Mouse (Mus musculus) stomach, embryonic 15.5 days (tissue): ENCODE results near the gene Pdzd9. TPM values are rescaled to one million over a fixed set of nuclear protein-coding genes. Genes with fewer than 3 reads are reported as not detected.

ENCODE experiments used
- ATAC-seq: fragments of 200-750 bp; cut with Nextera tagmentation; 2 replicates; pipeline ENCODE4 v1.8.0; 2017; ENCODE audit warnings: low read depth, moderate number of reproducible peaks, moderate TSS enrichment; ENCODE audit not compliant: insufficient read depth, low FRiP score
- H3K27ac ChIP-seq: fragments of 300-500 bp; sonication (generic); 2 replicates; pipeline ENCODE4 v1.5.1; 2015; ENCODE audit warnings: mild to moderate bottlenecking, inconsistent platforms
- H3K27me3 ChIP-seq: fragments of 300-500 bp; sonication (generic); replicated peaks from 2 replicates; pipeline ENCODE4 v1.6.1; 2015; ENCODE audit warnings: inconsistent platforms
- H3K36me3 ChIP-seq: fragments of 300-500 bp; sonication (generic); 2 replicates; pipeline ENCODE4 v1.6.1; 2015; ENCODE audit warnings: inconsistent platforms
- H3K4me1 ChIP-seq: fragments of 300-500 bp; sonication (generic); 2 replicates; pipeline ENCODE4 v1.6.1; 2015; ENCODE audit warnings: inconsistent platforms
- H3K4me2 ChIP-seq: fragments of 300-500 bp; sonication (generic); 2 replicates; pipeline ENCODE4 v1.6.1; 2015; ENCODE audit warnings: mild to moderate bottlenecking, inconsistent platforms
- H3K4me3 ChIP-seq: fragments of 300-500 bp; sonication (generic); replicated peaks from 2 replicates; pipeline ENCODE4 v1.5.1; 2015; ENCODE audit warnings: inconsistent platforms
- H3K9ac ChIP-seq: fragments of 300-500 bp; sonication (generic); 2 replicates; pipeline ENCODE4 v1.6.1; 2015; ENCODE audit warnings: inconsistent platforms
- H3K9me3 ChIP-seq: fragments of 300-500 bp; sonication (generic); 2 replicates; pipeline ENCODE4 v1.6.1; 2016; ENCODE audit warnings: inconsistent platforms
- WGBS: fragments of 180-500 bp; shearing (Covaris S2); methylation state at CpG from one replicate; pipeline ENCODE4 v1.1.7; 2015; 5-methylcytosine and 5-hydroxymethylcytosine counted together
- polyA plus RNA-seq: library from polyadenylated mRNA; unstranded; fragments of >200 nt; fragmentation: Nextera tagmentation; extraction: Ambion mirVana; gene quantifications from 2 replicates; pipeline ENCODE4 v1.2.1, GENCODE M21; 2015

The Pdzd9 gene
- polyA plus RNA-seq, 1 experiment from 2014 or later, result 0.28 TPM

DNA sequence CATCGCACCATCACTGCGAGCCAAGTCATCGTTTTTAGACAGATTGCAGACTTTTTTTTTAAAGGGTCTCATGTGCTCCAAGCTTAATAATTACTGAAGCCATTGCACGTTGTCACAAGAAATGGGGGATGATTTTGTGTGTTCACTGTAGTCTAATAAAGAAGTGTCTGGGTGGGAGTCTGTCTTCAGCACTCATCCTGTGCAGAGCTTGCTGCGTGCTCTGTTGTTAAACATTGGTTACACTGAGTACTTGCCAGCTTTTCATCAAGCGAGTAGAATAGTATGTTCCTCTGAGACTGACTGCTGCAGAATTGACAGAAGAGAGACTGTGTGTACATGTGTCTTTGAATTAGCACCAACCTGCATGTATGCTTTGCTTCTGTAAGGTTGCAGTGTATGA is 15.1 kb upstream of the Pdzd9 start:
- Histone ChIP-seq H3K27me3 (no peaks in the 10 kb centered on the region), H3K4me1 (peaks cover 8% of the 10 kb centered on the region), H3K27ac (no peak overlapping the region), H3K36me3 (no peaks in the 10 kb centered on the region), H3K4me3 (no peak overlapping the region), H3K9me3 (no peaks in the 10 kb centered on the region), H3K9ac (no peak overlapping the region), H3K4me2 (0 out of 2 replicates have a peak overlapping the region, but pooled peaks have one; percentile 3)
- WGBS, result 63% methylated on average over 6 of the region's 6 CpGs
- ATAC-seq, result no peak

DNA sequence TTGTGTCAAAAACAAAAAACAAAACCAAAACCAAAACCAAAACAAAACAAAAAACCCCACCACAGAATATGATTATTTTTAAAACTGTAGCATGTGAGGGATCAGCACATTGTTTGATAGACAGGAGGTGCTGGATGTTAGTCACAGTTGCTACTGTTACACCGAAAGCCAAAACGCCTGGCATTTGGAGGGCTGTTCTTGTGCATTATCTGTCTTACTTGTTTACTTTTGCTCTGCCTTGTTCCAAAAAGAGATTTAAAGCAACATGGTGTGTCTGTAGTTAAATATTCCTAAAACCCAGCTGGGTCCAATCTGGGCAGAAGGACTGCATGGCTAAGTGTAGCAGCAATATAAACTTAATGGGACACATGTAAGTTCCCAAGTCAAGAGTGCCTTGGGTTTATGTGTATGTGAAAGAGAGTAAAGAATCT is 14.6 kb upstream of the Pdzd9 start:
- 44% methylated on average over 2 of the region's 2 CpGs for WGBS
- Histone ChIP-seq H3K4me2 (0 out of 2 replicates have a peak overlapping the region, but pooled peaks have one; percentile 3), H3K36me3 (no peaks in the 10 kb centered on the region), H3K9me3 (no peaks in the 10 kb centered on the region), H3K4me3 (no peak overlapping the region), H3K4me1 (peaks cover 12% of the 10 kb centered on the region), H3K27ac (no peak overlapping the region), H3K9ac (no peak overlapping the region), H3K27me3 (no peaks in the 10 kb centered on the region)
- ATAC-seq, result no peak

DNA sequence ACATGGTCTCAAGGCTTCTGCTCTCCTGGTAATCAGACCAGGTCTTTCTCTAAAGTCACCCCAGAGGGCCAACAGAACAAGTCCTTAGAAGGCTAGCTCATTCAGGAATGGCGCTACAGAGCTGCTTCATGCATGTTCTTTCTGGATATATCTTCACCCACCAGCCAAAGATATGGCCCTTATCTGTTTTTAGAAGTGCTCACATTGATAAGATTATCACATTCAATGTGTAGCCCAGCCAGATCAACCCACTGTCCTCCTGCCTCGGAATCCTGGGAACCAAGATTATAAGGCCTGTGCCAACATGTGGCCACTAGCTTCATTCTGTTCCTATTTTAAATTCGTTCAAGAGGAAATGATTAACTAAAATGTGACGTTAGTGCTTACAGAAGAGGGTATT is 11.9 kb upstream of the Pdzd9 start:
- H3K4me2 ChIP-seq, result no peak overlapping the region
- H3K9me3 ChIP-seq, result no peaks in the 10 kb centered on the region
- no peaks in the 10 kb centered on the region for H3K27me3 ChIP-seq
- H3K36me3 ChIP-seq, result no peaks in the 10 kb centered on the region
- H3K9ac ChIP-seq, result no peak overlapping the region
- peaks cover 18% of the 10 kb centered on the region for H3K4me1 ChIP-seq
- H3K4me3 ChIP-seq, result no peak overlapping the region
- no peak for ATAC-seq
- no peak overlapping the region for H3K27ac ChIP-seq
- WGBS, result 62% methylated on average over 4 of the region's 4 CpGs

DNA sequence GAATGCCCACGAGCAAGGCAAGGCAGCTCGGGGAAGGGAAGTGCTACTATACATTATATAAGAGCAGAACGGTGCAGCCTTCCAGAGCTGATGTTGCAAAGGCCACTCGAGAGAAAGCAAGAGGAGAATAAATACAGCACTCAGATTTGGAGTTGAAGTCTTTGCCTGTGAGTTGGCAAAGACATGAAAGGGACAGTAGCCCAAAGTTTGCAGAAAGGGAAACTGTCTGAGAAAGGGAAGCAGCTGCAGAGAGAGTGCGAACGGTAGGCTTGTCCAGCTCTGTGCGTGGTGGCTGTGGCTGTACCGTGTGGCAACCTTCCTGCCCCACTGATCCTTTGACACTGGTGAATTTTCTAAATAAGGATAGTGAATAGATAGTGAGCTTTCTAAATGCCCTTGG is 8.9 kb upstream of the Pdzd9 start:
- H3K9me3 ChIP-seq, result no peaks in the 10 kb centered on the region
- 36% methylated on average over 8 of the region's 8 CpGs for WGBS
- peak overlapping the region; percentile 90; the same call in 1 of the 2 replicates for H3K4me3 ChIP-seq
- no peak for ATAC-seq
- 0 out of 2 replicates have a peak overlapping the region, but pooled peaks have one; percentile 5 for H3K9ac ChIP-seq
- H3K4me1 ChIP-seq, result peaks cover 18% of the 10 kb centered on the region
- H3K27me3 ChIP-seq, result no peaks in the 10 kb centered on the region
- H3K36me3 ChIP-seq, result no peaks in the 10 kb centered on the region
- H3K27ac ChIP-seq, result no peak overlapping the region
- H3K4me2 ChIP-seq, result peak overlapping the region; percentile 75

DNA sequence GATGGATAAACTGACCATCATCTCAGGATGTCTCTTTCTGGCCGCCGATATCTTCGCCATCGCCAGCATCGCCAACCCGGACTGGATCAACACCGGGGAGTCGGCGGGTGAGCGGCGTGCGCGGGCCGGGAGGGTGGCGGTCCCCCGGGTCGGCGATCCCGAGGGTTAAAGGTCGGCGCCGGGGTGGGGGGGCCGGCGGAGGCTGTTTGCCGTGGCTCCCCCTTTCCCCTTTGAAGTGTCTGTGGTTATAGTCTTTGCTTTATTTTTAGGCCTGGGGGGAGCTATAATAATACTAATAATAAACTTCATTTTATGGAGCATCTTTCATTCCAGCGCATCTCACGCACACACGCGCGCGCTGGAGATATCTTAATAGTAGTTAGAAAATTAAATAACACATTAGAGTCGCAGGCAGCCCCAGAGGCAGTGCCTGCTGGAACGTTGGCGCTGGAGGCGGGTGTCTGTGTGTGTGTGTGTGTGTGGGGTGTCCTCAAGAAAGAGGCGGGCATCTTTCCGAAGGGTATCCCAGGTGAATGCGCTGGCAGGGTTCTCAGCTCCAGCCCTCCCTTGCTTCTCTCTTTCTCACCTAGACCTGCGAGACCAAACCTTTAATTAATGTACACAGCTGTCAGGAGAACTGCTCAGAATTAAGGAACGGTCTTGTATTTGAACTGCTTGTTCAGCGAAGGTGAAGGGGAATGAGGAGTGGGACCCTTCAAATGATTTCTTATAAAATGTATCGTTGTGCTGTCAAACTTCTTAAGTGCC is 7.8 kb upstream of the Pdzd9 start:
- Histone ChIP-seq H3K4me1 (peaks cover 18% of the 10 kb centered on the region), H3K27ac (peak overlapping the region; percentile 40; the same call in 1 of the 2 replicates), H3K4me3 (peak overlapping the region; percentile 90)

DNA sequence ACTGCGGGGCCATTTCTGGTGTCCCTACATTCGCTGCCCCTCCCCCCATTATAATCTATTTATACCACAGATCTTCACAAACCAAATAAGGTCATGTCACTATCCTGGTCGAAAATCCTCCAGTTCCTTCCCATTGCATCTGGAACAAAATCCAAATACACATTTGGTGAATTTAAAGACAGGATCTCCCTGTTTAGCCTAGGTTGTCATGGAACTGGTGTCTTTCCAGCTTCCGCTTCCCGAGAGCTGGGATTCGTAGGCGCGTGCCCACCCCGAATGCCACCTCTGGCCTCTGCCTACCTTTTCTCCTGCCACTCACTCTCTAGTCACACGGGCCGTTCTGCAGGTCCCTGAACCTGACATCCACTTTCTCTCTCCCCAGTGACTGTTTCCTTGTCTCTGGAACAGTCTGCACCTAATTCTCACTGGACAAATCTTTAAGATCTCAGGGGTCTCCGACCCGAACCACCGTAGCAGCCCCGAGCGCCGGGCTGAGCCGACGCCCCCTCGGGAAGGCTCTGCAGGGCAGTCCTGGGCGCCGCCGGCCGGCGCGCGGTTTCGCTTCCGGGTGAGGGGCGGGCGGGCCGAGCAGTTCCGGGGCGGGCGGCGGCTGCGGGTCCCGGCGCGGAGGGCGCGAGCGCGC is 7.0 kb upstream of the Pdzd9 start, which contains the start of gene Mosmo:
Gene Mosmo (plus strand): TSS at position 618 of the 643 bp plus-strand sequence.
- WGBS, result 1% methylated on average over 28 of the region's 44 CpGs
- H3K4me1 ChIP-seq, result peaks cover 14% of the 10 kb centered on the region
- H3K4me3 ChIP-seq, result peak within 1 kb of the TSS; percentile 90
- no peaks in the 10 kb centered on the region for H3K27me3 ChIP-seq
- peak within 1 kb of the TSS; percentile 74 for H3K9ac ChIP-seq
- H3K27ac ChIP-seq, result peak within 1 kb of the TSS; percentile 40
- no peaks in the 10 kb centered on the region for H3K36me3 ChIP-seq
- ATAC-seq, result peak; percentile 95
- peak within 1 kb of the TSS; percentile 75 for H3K4me2 ChIP-seq
- no peaks in the 10 kb centered on the region for H3K9me3 ChIP-seq

More for the DNA sequence above, 7.8 kb upstream of the Pdzd9 start:
- 2% methylated on average over 42 of the region's 42 CpGs for WGBS
- Histone ChIP-seq H3K4me2 (peak overlapping the region; percentile 75), H3K9ac (peak overlapping the region; percentile 74), H3K27me3 (no peaks in the 10 kb centered on the region), H3K36me3 (no peaks in the 10 kb centered on the region), H3K9me3 (no peaks in the 10 kb centered on the region)
- peak; percentile 47; the same call in 1 of the 2 replicates for ATAC-seq

DNA sequence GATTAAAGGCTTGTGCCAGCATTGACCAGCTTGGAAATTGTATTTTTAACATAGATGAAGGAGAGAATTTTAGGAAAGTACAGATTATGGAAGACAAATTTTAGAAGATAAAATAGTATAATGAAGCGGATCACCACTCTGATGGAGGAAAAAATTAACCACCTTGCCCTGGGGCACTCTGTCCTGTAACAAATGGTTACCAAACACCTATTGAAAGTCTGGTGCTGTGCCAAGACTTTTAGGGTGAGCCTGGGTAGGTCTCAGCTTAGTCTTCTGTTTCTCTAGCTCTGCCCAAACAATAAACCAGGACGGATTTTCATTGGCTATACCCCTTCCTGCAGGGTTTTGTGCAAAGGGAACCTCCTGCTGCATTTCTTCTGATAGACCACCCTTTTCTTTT is 1.1 kb upstream of the Pdzd9 start:
- Histone ChIP-seq H3K4me2 (no peak overlapping the region), H3K9ac (no peak overlapping the region), H3K27me3 (no peaks in the 10 kb centered on the region), H3K4me1 (peaks cover 5% of the 10 kb centered on the region; the same call in 1 of the 2 replicates), H3K9me3 (no peaks in the 10 kb centered on the region), H3K4me3 (no peak overlapping the region), H3K36me3 (no peaks in the 10 kb centered on the region), H3K27ac (no peak overlapping the region)
- 65% methylated on average over 2 of the region's 2 CpGs for WGBS
- no peak for ATAC-seq

DNA sequence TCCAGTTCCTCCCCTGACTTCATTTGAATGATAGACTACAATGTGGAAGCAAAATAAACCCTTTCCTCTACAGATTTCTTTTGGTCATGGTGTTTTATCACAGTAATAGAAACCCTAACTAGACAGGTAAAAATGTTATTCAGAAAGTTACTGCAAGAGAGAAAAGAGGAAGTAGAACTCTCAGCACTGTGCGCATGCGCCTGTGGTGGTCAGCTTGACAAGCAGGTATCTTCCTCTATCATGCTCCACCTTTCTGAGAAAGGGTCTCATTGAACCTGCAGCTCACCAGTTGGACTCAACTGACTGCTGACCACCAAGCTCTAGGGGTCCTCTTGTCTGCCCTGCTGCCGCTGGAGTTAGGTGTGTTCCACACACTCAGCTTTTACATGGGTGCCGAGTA is 8.1 kb downstream of the Pdzd9 start:
- H3K27me3 ChIP-seq, result no peaks in the 10 kb centered on the region
- no peak overlapping the region for H3K9ac ChIP-seq
- no peak overlapping the region for H3K4me2 ChIP-seq
- no peak overlapping the region for H3K27ac ChIP-seq
- H3K36me3 ChIP-seq, result peaks cover 17% of the 10 kb centered on the region
- no peak overlapping the region for H3K4me3 ChIP-seq
- no peak for ATAC-seq
- H3K4me1 ChIP-seq, result no peaks in the 10 kb centered on the region
- WGBS, result 91% methylated on average over 4 of the region's 4 CpGs
- H3K9me3 ChIP-seq, result no peaks in the 10 kb centered on the region

DNA sequence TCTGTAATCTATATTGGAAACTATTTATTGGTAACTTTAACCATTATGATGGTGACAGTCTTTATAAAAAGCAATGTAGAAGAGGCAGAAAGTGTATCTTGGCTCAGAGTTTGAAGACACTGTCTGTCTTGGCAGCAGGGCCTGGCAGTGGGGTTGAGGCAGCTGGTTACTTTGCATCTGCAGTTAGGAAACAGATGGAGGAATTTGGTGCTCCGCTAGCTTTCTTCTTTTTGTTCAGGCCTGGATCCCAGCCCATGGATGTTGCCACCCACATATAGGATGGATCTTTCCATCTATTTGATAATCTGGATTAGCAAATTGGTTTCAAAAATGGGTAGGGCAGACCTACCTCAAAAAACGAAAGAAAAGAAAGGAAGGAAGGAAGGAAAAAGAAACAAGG is 22.3 kb downstream of the Pdzd9 start:
- ATAC-seq, result no peak
- Histone ChIP-seq H3K27ac (no peak overlapping the region), H3K36me3 (peaks cover 38% of the 10 kb centered on the region), H3K4me3 (no peak overlapping the region), H3K9ac (no peak overlapping the region), H3K9me3 (no peaks in the 10 kb centered on the region), H3K4me2 (no peak overlapping the region), H3K27me3 (no peaks in the 10 kb centered on the region), H3K4me1 (no peaks in the 10 kb centered on the region)
- WGBS, result 84% methylated on average over 2 of the region's 2 CpGs

DNA sequence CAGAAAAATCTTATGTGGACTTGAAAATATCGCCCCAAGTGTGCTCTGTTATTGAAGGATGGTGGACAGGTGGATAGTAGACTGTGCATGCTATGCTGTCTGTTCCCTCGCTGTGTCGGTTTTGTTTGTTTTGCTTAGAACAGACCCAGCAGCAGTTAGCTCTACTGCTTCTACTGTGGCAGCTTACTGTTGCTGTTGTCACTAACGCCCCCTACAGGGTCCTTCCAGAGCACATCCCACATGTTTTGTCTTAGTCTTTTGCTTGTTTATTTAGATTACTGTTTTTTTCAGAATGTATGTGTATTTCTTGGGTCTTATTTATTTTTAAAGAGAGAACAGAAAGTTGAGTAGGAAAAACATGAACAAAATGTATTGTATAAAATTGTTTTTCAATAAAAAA is 26.9 kb downstream of the Pdzd9 start:
- Histone ChIP-seq H3K9me3 (no peaks in the 10 kb centered on the region), H3K27ac (no peak overlapping the region), H3K4me3 (no peak overlapping the region), H3K4me1 (no peaks in the 10 kb centered on the region), H3K4me2 (no peak overlapping the region), H3K27me3 (no peaks in the 10 kb centered on the region), H3K36me3 (peaks cover 47% of the 10 kb centered on the region), H3K9ac (no peak overlapping the region)
- WGBS, result 53% methylated on average over 4 of the region's 4 CpGs
- no peak for ATAC-seq

DNA sequence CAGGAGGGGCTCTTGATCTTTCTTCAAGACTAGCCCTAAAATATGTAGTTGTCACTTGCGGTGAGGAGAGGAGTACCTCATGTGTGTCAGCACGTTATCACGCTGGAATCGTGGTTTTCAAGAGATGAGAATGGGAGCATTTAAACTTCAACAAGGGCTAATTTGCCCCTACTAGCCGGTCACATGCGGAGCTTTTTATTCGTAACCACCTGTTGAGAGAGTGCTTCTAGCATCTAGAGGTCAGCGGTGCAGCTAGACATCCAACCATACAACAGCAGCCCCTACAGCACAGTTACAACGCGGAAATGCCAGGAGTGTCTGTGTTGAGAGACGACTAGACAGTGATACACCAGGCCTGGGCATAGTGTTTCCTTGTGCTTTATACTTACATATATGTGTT is 34.3 kb downstream of the Pdzd9 start:
- no peaks in the 10 kb centered on the region for H3K9me3 ChIP-seq
- peak overlapping the region; percentile 86; the same call in 1 of the 2 replicates for H3K27ac ChIP-seq
- no peaks in the 10 kb centered on the region for H3K27me3 ChIP-seq
- peak overlapping the region; percentile 61 for H3K4me2 ChIP-seq
- no peak for ATAC-seq
- H3K4me3 ChIP-seq, result peak overlapping the region; percentile 94
- peak overlapping the region; percentile 87 for H3K9ac ChIP-seq
- under 1% methylated on average over 11 of the region's 11 CpGs for WGBS
- H3K36me3 ChIP-seq, result peaks cover 21% of the 10 kb centered on the region
- peaks cover 8% of the 10 kb centered on the region; the same call in 1 of the 2 replicates for H3K4me1 ChIP-seq

DNA sequence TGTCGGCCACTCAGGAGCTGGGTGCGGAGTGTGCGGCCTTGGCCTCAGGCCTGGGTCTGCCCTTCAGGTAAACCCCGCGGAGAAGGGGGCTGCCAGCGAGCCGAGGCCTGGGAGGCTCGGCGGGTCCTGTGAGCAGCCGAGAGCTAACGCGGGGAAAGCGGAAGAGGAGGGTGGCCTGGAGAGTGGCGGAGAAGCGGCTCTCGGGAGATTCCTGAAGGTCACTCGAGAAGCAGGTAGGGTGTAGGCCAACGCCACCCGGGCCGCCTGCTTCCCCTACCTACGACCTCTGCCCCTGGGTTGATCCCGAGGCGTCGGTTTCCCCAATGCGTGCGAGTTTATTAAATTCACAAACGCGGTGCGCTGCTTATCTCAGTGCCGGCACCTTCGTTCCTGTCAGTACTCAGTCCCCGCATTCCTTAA is 34.8 kb downstream of the Pdzd9 start:
- Histone ChIP-seq H3K9ac (peak overlapping the region; percentile 87), H3K9me3 (no peaks in the 10 kb centered on the region), H3K4me2 (peak overlapping the region; percentile 61), H3K27ac (peak overlapping the region; percentile 86), H3K36me3 (peaks cover 19% of the 10 kb centered on the region), H3K4me1 (peaks cover 8% of the 10 kb centered on the region; the same call in 1 of the 2 replicates), H3K4me3 (peak overlapping the region; percentile 94), H3K27me3 (no peaks in the 10 kb centered on the region)
- ATAC-seq, result no peak; the same call in 1 of the 2 replicates
- WGBS, result under 1% methylated on average over 32 of the region's 32 CpGs
